Mouse (Mus musculus) liver, embryonic 16.5 days (tissue): ENCODE measurements around the gene Kat6b. TPM values are rescaled to one million over a fixed set of nuclear protein-coding genes. Genes with fewer than 3 reads are reported as not detected.

Experiments used
- ATAC-seq: fragments of 200-750 bp; cut with Nextera tagmentation; 2 replicates; pipeline ENCODE4 v1.8.0; 2017; ENCODE audit warnings: low read depth, mild to moderate bottlenecking, moderate number of reproducible peaks, moderate library complexity
- H3K27ac ChIP-seq: fragments of 300-500 bp; sonication (generic); 2 replicates; pipeline ENCODE4 v1.5.1; 2014; ENCODE audit warnings: mild to moderate bottlenecking, low read length
- H3K27me3 ChIP-seq: fragments of 300-500 bp; sonication (generic); 2 replicates; pipeline ENCODE4 v1.6.1; 2014; ENCODE audit warnings: low read depth, low read length, mixed read lengths; ENCODE audit not compliant: control insufficient read depth, insufficient read depth
- H3K36me3 ChIP-seq: fragments of 300-500 bp; sonication (generic); 2 replicates; pipeline ENCODE4 v1.6.1; 2014; ENCODE audit warnings: mild to moderate bottlenecking; ENCODE audit not compliant: control insufficient read depth, insufficient read depth
- H3K4me1 ChIP-seq: fragments of 300-500 bp; sonication (generic); 2 replicates; pipeline ENCODE4 v1.6.1; 2014; ENCODE audit warnings: low read depth, low read length, mixed read lengths; ENCODE audit not compliant: control insufficient read depth
- H3K4me2 ChIP-seq: fragments of 300-500 bp; sonication (generic); 2 replicates; pipeline ENCODE4 v1.6.1; 2014; ENCODE audit warnings: low read depth, low read length, mixed read lengths
- H3K4me3 ChIP-seq: fragments of 300-500 bp; sonication (generic); 2 replicates; pipeline ENCODE4 v1.5.1; 2014; ENCODE audit warnings: low read depth, mild to moderate bottlenecking, low read length
- H3K9ac ChIP-seq: fragments of 300-500 bp; sonication (generic); 2 replicates; pipeline ENCODE4 v1.6.1; 2014; ENCODE audit warnings: low read depth, low read length
- H3K9me3 ChIP-seq: fragments of 300-500 bp; sonication (generic); replicated peaks from 2 replicates; pipeline ENCODE4 v1.6.1; 2016; ENCODE audit warnings: low read length; ENCODE audit not compliant: control insufficient read depth
- WGBS: fragments of 180-500 bp; shearing (Covaris S2); extraction: QIAGEN DNeasy Blood & Tissue Kit; methylation state at CpG from one replicate; pipeline ENCODE4 v1.1.7; 2014; ENCODE audit not compliant: insufficient replicate concordance; 5-methylcytosine and 5-hydroxymethylcytosine counted together
- polyA plus RNA-seq: library from polyadenylated mRNA; unstranded; fragments of >200 nt; fragmentation: Nextera tagmentation; extraction: Ambion mirVana; gene quantifications from 2 replicates; pipeline ENCODE4 v1.2.1, GENCODE M21; 2015

Kat6b gene
- polyA plus RNA-seq, 1 experiment from 2014 or later = 1.7 TPM

GRCm38 (mm10) chr14:21554046-21554445 is 72.8 kb downstream of the Kat6b start:
- H3K9ac ChIP-seq = no peak overlapping the region
- no peak overlapping the region for H3K4me3 ChIP-seq
- no peak for ATAC-seq
- no peaks in the 10 kb centered on the region for H3K27me3 ChIP-seq
- WGBS = 82% methylated on average over 8 of the region's 8 CpGs
- H3K4me2 ChIP-seq = no peak overlapping the region
- H3K27ac ChIP-seq = no peak overlapping the region
- no peaks in the 10 kb centered on the region for H3K36me3 ChIP-seq
- no peaks in the 10 kb centered on the region for H3K9me3 ChIP-seq
- peaks cover 21% of the 10 kb centered on the region for H3K4me1 ChIP-seq

DNA sequence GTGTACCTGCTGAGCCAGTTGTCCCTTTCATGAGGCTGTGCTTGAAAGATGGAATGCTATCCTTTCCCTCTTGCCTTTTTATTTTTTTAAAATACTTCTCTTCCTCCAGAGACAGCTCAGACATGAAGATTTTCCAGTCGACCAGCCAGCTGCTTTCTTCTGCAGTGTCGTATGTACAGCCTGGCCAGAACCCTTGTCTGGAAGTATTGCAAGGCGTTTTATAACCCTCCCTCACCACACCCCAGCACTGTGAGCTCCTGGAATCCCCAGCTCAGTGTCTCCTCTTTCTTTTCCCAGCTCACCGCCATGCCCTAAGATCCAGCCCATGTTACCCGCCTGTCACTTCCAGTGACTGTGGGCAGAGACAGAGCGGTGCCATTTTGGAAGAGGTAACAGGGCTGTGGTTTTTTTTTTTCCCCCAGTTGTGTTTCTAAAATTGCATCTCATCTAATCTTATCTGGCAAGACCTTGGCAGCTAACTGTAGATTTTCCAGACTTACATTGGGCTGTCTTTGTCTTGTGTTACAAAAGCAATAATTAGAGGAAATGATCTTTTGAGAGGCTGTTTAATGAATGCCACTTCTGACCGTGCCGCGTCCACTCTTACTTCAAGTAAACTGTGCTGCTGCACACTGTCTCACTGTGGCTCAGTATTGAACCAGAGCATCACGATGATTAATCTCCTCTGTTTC is 77.4 kb downstream of the Kat6b start:
- H3K9ac ChIP-seq = no peak overlapping the region
- H3K4me3 ChIP-seq = no peak overlapping the region
- no peaks in the 10 kb centered on the region for H3K36me3 ChIP-seq
- no peak overlapping the region; the same call in 1 of the 2 replicates for H3K4me2 ChIP-seq
- ATAC-seq = no peak
- no peaks in the 10 kb centered on the region for H3K27me3 ChIP-seq
- WGBS = 36% methylated on average over 10 of the region's 10 CpGs
- peaks cover 29% of the 10 kb centered on the region for H3K4me1 ChIP-seq
- H3K9me3 ChIP-seq = no peaks in the 10 kb centered on the region
- no peak overlapping the region for H3K27ac ChIP-seq

DNA sequence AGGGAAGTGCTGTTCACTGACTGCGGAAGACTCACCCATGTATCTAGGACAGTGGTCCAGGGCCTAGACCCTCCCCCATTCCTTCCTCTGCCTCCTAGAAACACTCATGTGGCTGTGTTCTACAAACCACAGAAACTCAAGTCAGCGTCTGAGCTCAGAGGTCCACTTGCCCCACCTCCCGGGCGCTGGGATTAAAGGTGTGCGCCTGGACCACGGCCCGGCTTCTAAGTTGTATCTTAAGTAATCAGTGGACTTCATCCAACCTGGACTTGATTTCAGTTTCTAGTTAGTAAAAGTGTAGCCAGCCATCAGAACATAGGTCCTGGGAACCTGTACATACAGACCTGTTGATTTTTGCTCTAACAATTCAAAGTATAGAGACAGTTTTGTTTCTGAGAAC is 78.2 kb downstream of the Kat6b start:
- Histone ChIP-seq H3K27ac (no peak overlapping the region), H3K9me3 (no peaks in the 10 kb centered on the region), H3K4me3 (no peak overlapping the region), H3K4me1 (peaks cover 29% of the 10 kb centered on the region), H3K27me3 (no peaks in the 10 kb centered on the region), H3K9ac (no peak overlapping the region), H3K36me3 (no peaks in the 10 kb centered on the region), H3K4me2 (no peak overlapping the region)
- 45% methylated on average over 7 of the region's 7 CpGs for WGBS
- no peak for ATAC-seq

- no peak overlapping the region for H3K4me2 ChIP-seq
- H3K27me3 ChIP-seq = no peaks in the 10 kb centered on the region
- H3K36me3 ChIP-seq = no peaks in the 10 kb centered on the region
- 44% methylated on average over 11 of the region's 11 CpGs for WGBS
- H3K4me1 ChIP-seq = peaks cover 29% of the 10 kb centered on the region
- ATAC-seq = peak; percentile 33; the same call in 1 of the 2 replicates
- no peaks in the 10 kb centered on the region for H3K9me3 ChIP-seq
- no peak overlapping the region for H3K27ac ChIP-seq
- H3K4me3 ChIP-seq = no peak overlapping the region
- H3K9ac ChIP-seq = no peak overlapping the region
Observed at GRCm38 (mm10) chr14:21560481-21561209, 79.4 kb downstream of the Kat6b start.

- peak; percentile 91 for ATAC-seq
- WGBS = 36% methylated on average over 8 of the region's 8 CpGs
- H3K4me3 ChIP-seq = no peak overlapping the region
- H3K36me3 ChIP-seq = no peaks in the 10 kb centered on the region
- peaks cover 29% of the 10 kb centered on the region for H3K4me1 ChIP-seq
- H3K4me2 ChIP-seq = no peak overlapping the region
- H3K27me3 ChIP-seq = no peaks in the 10 kb centered on the region
- no peak overlapping the region for H3K27ac ChIP-seq
- no peaks in the 10 kb centered on the region for H3K9me3 ChIP-seq
- H3K9ac ChIP-seq = no peak overlapping the region
Observed at GRCm38 (mm10) chr14:21561396-21562065, 80.3 kb downstream of the Kat6b start.

DNA sequence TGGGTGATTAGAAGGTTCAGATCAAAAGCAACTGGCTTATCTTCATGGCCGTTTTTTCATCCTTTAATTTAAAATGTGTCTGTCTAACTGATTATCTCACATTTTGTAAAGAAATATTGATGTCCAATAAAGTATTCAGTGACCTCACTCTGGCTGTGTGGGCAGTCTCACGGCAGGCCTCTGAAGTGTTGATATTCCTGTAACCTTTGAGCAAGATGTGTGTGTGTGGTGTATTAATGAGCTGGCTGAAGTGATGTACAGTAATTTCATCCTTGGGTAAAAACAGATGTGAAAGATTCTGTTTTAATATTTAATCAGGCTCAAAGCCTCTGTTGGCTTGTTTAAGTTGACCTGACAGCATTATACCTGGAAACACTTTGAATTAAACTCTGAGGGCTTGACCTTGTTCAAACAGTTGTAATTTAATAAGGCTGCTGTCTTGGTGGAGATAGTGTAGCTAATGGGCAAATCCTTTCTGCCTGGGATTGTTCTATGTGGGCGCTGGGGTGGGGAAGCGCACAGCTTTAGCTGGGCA is 82.4 kb downstream of the Kat6b start:
- no peaks in the 10 kb centered on the region for H3K27me3 ChIP-seq
- no peak overlapping the region for H3K27ac ChIP-seq
- no peak overlapping the region for H3K9ac ChIP-seq
- 71% methylated on average over 4 of the region's 4 CpGs for WGBS
- no peaks in the 10 kb centered on the region for H3K9me3 ChIP-seq
- peaks cover 23% of the 10 kb centered on the region for H3K4me1 ChIP-seq
- H3K4me3 ChIP-seq = no peak overlapping the region
- H3K4me2 ChIP-seq = no peak overlapping the region
- no peak for ATAC-seq
- no peaks in the 10 kb centered on the region for H3K36me3 ChIP-seq

GRCm38 (mm10) chr14:21565541-21566353 is 84.5 kb downstream of the Kat6b start:
- Histone ChIP-seq H3K9me3 (no peaks in the 10 kb centered on the region), H3K9ac (no peak overlapping the region), H3K4me3 (no peak overlapping the region), H3K4me1 (peaks cover 8% of the 10 kb centered on the region), H3K27me3 (no peaks in the 10 kb centered on the region), H3K4me2 (no peak overlapping the region), H3K27ac (no peak overlapping the region), H3K36me3 (no peaks in the 10 kb centered on the region)
- no peak for ATAC-seq
- WGBS = 78% methylated on average over 10 of the region's 10 CpGs

DNA sequence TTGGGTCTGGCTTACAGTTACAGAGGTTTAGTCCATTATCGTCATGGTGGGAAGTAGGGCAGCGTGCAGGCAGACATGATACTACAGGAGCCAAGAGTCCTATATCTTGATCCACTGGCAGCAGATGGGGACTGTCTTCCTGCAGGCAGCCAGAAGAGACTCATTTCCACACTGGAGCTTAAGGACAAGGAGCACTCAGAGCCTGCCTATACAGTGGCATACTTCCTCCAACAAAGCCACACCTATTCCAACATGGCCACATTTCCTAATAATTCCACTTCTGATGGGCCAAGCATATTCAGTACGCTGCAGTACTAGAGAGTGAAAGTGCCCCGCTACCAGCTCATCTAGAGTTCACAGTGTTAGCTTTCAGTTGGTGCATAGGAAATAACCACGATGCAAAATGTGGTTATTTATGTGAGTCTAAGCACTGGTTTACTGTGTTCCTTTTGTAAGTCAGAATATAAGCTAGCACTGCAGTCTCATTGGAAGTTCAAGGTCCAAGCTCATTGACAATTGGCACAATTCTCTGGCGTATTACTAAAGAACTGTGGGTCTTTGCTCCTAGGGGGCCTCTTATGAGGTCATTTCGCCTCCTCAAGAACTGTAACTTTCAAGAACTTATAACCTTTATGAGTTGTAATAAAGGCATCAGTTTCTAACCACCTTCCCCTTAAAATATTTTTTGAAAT is 86.2 kb downstream of the Kat6b start:
- no peak overlapping the region for H3K9ac ChIP-seq
- no peaks in the 10 kb centered on the region for H3K9me3 ChIP-seq
- no peaks in the 10 kb centered on the region for H3K4me1 ChIP-seq
- no peak overlapping the region for H3K4me2 ChIP-seq
- H3K27me3 ChIP-seq = no peaks in the 10 kb centered on the region
- WGBS = 67% methylated on average over 7 of the region's 7 CpGs
- no peak for ATAC-seq
- no peaks in the 10 kb centered on the region for H3K36me3 ChIP-seq
- no peak overlapping the region for H3K4me3 ChIP-seq
- H3K27ac ChIP-seq = no peak overlapping the region
